Mouse (Mus musculus) hindbrain, embryonic 14.5 days (tissue): ENCODE results near the gene Cadps2. TPM values are rescaled to one million over a fixed set of nuclear protein-coding genes. Genes with fewer than 3 reads are reported as not detected.

Experiments
- ATAC-seq: fragments of 200-750 bp; cut with Nextera tagmentation; 2 replicates; pipeline ENCODE4 v1.8.0; 2017; ENCODE audit warnings: moderate number of reproducible peaks, mild to moderate bottlenecking, moderate TSS enrichment, moderate library complexity; ENCODE audit not compliant: low FRiP score
- DNase-seq: peaks from one replicate; pipeline ENCODE4 v3.0.0-alpha.2; 2015; ENCODE audit warnings: low spot score
- H3K27ac ChIP-seq: fragments of 300-500 bp; sonication (generic); 2 replicates; pipeline ENCODE4 v1.5.1; 2014; ENCODE audit warnings: mild to moderate bottlenecking, moderate library complexity
- H3K27me3 ChIP-seq: fragments of 300-500 bp; sonication (generic); 2 replicates; pipeline ENCODE4 v1.6.1; 2014; ENCODE audit warnings: mild to moderate bottlenecking, low read length, mixed read lengths; ENCODE audit not compliant: control insufficient read depth, insufficient read depth
- H3K36me3 ChIP-seq: fragments of 300-500 bp; sonication (generic); replicated peaks from 2 replicates; pipeline ENCODE4 v1.6.1; 2014; ENCODE audit not compliant: control insufficient read depth, insufficient read depth
- H3K4me1 ChIP-seq: fragments of 300-500 bp; sonication (generic); replicated peaks from 2 replicates; pipeline ENCODE4 v1.6.1; 2014; ENCODE audit warnings: antibody characterized with exemption, low read length, mixed read lengths; ENCODE audit not compliant: control insufficient read depth, insufficient read depth
- H3K4me2 ChIP-seq: fragments of 300-500 bp; sonication (generic); replicated peaks from 2 replicates; pipeline ENCODE4 v1.6.1; 2014; ENCODE audit warnings: mild to moderate bottlenecking, moderate library complexity
- H3K4me3 ChIP-seq: fragments of 300-500 bp; sonication (generic); replicated peaks from 2 replicates; pipeline ENCODE4 v1.5.1; 2014; ENCODE audit warnings: mild to moderate bottlenecking, low read length
- H3K9ac ChIP-seq: fragments of 300-500 bp; sonication (generic); 2 replicates; pipeline ENCODE4 v1.6.1; 2014
- H3K9me3 ChIP-seq: fragments of 300-500 bp; sonication (generic); 2 replicates; pipeline ENCODE4 v1.6.1; 2016; ENCODE audit warnings: low read length; ENCODE audit not compliant: control insufficient read depth
- WGBS: fragments of 180-500 bp; shearing (Covaris S2); extraction: QIAGEN DNeasy Blood & Tissue Kit; methylation state at CpG from one replicate; pipeline ENCODE4 v1.1.7; 2014; 5-methylcytosine and 5-hydroxymethylcytosine counted together
- polyA plus RNA-seq: library from polyadenylated mRNA; unstranded; fragments of >200 nt; fragmentation: Nextera tagmentation; extraction: Ambion mirVana; gene quantifications from 2 replicates; pipeline ENCODE4 v1.2.1, GENCODE M21; 2014

The Cadps2 gene
- polyA plus RNA-seq, 1 experiment from 2014 or later = 12.6 TPM

DNA sequence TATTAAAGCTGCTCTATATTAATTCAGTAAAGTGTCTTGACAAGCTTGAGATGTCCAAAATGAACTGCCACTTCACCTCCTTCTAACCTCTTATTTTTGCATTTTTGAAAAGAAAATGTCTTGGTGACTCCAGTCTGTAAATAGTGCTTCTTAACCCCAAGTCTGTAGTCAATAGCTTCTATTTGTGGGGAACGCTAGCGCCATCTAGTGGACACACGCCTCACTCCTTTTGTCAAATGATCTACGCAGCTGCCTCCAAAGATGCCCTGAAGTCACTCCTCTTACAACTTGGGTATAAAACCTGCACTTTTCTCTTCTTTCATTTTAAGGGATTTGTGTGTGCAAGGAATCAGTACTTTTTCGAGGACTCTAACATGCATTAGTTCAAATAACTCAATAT lies 381.5 kb downstream of the Cadps2 start:
- 1% methylated on average over 5 of the region's 5 CpGs for WGBS
- H3K9me3 ChIP-seq = no peaks in the 10 kb centered on the region
- H3K4me1 ChIP-seq = no peaks in the 10 kb centered on the region
- DNase-seq (peak; percentile 91), ATAC-seq (peak; percentile 77)
- H3K27ac ChIP-seq = no peak overlapping the region
- no peaks in the 10 kb centered on the region for H3K27me3 ChIP-seq
- H3K36me3 ChIP-seq = no peaks in the 10 kb centered on the region
- H3K9ac ChIP-seq = no peak overlapping the region
- H3K4me2 ChIP-seq = no peak overlapping the region
- H3K4me3 ChIP-seq = no peak overlapping the region

DNA sequence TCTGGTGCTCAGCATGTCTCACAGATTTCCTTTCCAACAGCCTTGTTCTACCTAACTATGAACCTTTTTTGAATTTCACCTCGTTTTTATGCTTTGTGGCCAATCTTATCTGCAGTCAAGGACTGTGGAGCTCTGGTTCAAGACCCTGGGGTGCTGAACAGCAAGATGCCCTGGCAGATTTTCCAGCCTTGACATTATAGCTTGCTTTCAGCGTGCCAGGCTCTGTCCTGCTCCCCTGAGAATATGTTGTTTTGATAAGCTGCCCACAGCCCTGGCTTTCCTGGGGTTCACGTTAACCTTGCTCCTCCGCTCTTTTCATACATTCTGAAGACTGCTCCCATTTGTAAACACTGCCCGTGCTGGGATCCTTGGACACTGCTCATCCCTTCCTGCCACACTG lies 385.3 kb downstream of the Cadps2 start:
- H3K4me3 ChIP-seq = no peak overlapping the region

DNA sequence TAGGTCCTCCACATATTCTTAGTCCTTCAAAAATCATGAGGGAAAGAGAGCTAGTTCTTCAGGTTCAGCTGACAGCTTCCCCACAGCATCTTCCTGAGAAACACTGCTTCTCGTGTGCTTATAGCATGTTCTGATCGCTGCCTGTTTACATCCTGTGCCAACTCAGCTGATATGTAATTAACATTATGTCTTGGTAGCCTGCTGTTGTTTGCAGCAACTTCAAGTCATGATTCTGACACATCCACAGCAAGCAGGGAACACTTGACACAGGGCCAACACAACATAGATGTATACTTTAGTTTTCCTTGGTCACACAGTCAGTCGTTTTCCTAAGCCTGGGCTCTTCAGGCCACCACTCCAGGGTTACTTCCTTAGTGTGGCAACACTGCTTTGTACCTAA lies 399.3 kb downstream of the Cadps2 start:
- DNase-seq (no peak), ATAC-seq (no peak)
- Histone ChIP-seq H3K27me3 (no peaks in the 10 kb centered on the region), H3K4me2 (no peak overlapping the region), H3K27ac (no peak overlapping the region), H3K4me3 (no peak overlapping the region), H3K4me1 (no peaks in the 10 kb centered on the region), H3K9ac (no peak overlapping the region), H3K36me3 (no peaks in the 10 kb centered on the region), H3K9me3 (no peaks in the 10 kb centered on the region)
- 74% methylated on average over 3 of the region's 3 CpGs for WGBS

More for the DNA sequence above, 385.3 kb downstream of the Cadps2 start:
- no peak overlapping the region for H3K27ac ChIP-seq
- H3K9ac ChIP-seq = no peak overlapping the region
- H3K36me3 ChIP-seq = no peaks in the 10 kb centered on the region
- H3K9me3 ChIP-seq = no peaks in the 10 kb centered on the region
- no peak for DNase-seq
- no peaks in the 10 kb centered on the region for H3K4me1 ChIP-seq
- H3K27me3 ChIP-seq = no peaks in the 10 kb centered on the region
- no peak for ATAC-seq
- WGBS = 50% methylated on average over 5 of the region's 5 CpGs
- H3K4me2 ChIP-seq = no peak overlapping the region

DNA sequence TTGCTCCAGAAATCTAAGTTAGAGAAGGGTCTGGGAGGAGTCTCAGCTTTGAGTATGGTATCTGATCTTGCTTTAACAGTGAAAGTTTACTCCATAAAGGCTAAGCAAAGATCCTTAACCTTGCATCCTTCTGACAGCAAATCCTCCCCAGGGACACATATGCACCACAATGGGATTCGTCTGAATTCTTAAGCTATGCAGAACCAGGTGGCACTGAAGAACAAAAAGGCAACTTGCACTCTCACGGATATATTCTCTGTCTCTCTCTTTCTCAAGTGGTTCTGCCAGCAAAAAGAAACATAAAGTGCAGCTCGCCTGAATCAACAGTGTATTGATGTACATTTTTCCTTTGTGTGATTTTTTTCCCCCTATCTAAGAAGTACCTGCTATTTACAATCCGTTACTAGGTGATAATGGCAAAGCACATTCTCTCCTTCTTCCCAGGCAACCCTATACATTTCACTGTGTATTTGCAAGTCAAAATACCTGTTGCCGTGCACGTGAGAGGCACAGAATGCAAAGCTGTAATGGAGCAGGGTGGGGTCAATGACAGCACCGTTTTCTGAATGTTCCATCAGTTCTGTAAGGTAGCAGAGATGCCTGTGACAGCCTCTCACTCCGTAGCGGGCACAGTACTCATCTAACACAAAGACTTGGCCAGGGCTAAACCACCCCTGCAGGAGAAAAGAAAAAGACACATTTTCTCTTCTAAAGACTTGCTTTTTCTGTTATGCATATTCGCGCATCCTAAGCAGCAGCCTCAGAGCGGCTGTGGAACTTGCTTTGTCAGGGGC lies 428.8 kb downstream of the Cadps2 start:
- Histone ChIP-seq H3K27me3 (peaks cover 4% of the 10 kb centered on the region; the same call in 1 of the 2 replicates), H3K4me3 (peak overlapping the region; percentile 13; the same call in 1 of the 2 replicates), H3K9ac (peak overlapping the region; percentile 35), H3K36me3 (no peaks in the 10 kb centered on the region), H3K27ac (no peak overlapping the region), H3K4me1 (peaks cover 6% of the 10 kb centered on the region; the same call in 1 of the 2 replicates), H3K9me3 (no peaks in the 10 kb centered on the region), H3K4me2 (peak overlapping the region; percentile 43)
- peak; percentile 28 for DNase-seq
- no peak for ATAC-seq
- 4% methylated on average over 12 of the region's 12 CpGs for WGBS

DNA sequence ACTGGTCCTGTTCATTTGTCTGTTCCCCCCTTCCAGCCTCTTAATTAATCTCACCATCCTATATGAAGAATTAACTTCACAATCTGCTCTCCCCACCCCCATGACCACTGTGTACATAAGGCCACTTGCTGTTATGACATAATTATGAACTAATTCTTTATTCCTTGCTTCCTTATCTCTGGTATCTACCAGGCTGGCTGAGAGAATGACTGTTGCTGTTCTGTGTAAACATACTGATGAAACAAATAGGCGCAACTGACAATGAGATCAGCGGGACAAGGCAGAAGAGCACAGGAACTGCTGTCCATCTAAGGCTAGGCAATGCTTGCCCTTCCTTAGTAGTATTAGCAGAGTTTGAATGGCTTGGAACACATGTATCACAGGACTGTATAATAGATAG lies 445.1 kb downstream of the Cadps2 start:
- WGBS = 89% methylated on average over 2 of the region's 2 CpGs
- DNase-seq (no peak), ATAC-seq (no peak)
- Histone ChIP-seq H3K4me1 (no peaks in the 10 kb centered on the region), H3K9ac (no peak overlapping the region), H3K36me3 (no peaks in the 10 kb centered on the region), H3K4me3 (no peak overlapping the region), H3K27me3 (0 out of 2 replicates have a peak, but pooled peaks cover 3% of the 10 kb centered on the region), H3K9me3 (no peaks in the 10 kb centered on the region), H3K27ac (no peak overlapping the region), H3K4me2 (no peak overlapping the region)

DNA sequence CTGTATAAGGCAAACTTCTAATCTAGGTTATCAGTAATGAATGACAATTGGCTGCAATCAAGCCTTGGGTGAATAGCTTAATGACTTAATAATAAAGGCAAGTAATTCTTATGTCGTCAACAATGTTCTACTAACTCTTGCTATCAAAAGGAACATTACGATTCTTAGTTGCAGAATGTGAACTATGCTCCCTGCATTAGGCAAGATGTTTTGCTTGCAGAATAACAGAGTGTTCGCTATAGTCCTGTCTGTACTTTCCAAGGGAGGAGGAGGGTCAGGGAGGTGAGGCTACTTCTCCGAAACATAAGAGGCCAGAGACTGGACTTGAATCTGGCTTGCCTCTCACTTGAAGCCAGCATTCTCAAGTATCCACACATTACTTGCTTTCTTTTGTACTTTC lies 446.5 kb downstream of the Cadps2 start:
- Histone ChIP-seq H3K4me1 (no peaks in the 10 kb centered on the region), H3K27me3 (peaks cover 7% of the 10 kb centered on the region; the same call in 1 of the 2 replicates), H3K9ac (no peak overlapping the region), H3K4me2 (no peak overlapping the region), H3K36me3 (no peaks in the 10 kb centered on the region), H3K27ac (no peak overlapping the region), H3K9me3 (no peaks in the 10 kb centered on the region), H3K4me3 (no peak overlapping the region)
- 90% methylated on average over 4 of the region's 4 CpGs for WGBS
- ATAC-seq = no peak
- no peak for DNase-seq

DNA sequence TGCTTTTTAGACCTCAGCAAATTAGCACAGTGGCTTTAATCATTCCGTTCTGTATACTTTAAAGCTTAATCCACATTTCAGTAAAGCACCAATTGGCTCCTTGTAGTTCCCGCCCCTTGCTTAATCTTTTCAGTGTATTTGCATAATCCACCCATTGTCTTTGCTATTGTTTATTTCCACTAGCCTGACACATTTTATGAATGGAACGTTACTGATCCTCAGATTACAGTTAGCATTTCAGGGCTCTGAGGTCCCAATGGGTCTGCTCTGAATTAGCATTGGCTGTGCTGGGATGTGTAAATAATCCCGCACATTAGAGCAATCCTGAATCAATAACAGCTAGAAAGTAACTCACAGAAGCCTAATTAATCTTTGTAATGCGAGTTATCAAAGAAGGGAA lies 452.5 kb downstream of the Cadps2 start:
- Histone ChIP-seq H3K27me3 (peaks cover 5% of the 10 kb centered on the region; the same call in 1 of the 2 replicates), H3K4me1 (peaks cover 15% of the 10 kb centered on the region), H3K36me3 (no peaks in the 10 kb centered on the region), H3K27ac (no peak overlapping the region), H3K4me3 (no peak overlapping the region), H3K9ac (no peak overlapping the region), H3K9me3 (no peaks in the 10 kb centered on the region), H3K4me2 (no peak overlapping the region)
- ATAC-seq (no peak), DNase-seq (no peak)
- WGBS = 36% methylated on average over 5 of the region's 5 CpGs

DNA sequence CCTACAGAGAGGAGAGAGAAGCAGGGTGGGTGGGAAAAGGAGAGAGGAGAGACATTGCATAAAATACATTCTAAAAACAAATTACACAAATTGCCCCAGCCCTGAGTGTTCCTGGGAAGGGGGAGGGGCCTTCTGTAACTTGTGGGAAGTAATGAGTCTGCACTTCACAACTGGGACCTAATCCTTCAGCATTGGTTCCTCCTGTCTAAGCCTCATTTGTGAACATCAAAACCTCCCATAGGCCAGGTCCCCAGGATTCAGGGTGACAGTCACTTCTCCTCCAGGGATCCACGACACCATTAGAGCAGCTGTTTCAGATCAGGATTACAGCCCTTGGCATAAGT lies 456.2 kb downstream of the Cadps2 start:
- 8% methylated on average over 1 of the region's 1 CpGs for WGBS
- DNase-seq (no peak), ATAC-seq (peak; percentile 34)
- H3K27me3 ChIP-seq = peaks cover 4% of the 10 kb centered on the region; the same call in 1 of the 2 replicates
- no peak overlapping the region for H3K4me3 ChIP-seq
- no peak overlapping the region for H3K27ac ChIP-seq
- peaks cover 15% of the 10 kb centered on the region for H3K4me1 ChIP-seq
- H3K9me3 ChIP-seq = no peaks in the 10 kb centered on the region
- 0 out of 2 replicates have a peak overlapping the region, but pooled peaks have one; percentile 4 for H3K9ac ChIP-seq
- no peaks in the 10 kb centered on the region for H3K36me3 ChIP-seq
- H3K4me2 ChIP-seq = peak overlapping the region; percentile 44

DNA sequence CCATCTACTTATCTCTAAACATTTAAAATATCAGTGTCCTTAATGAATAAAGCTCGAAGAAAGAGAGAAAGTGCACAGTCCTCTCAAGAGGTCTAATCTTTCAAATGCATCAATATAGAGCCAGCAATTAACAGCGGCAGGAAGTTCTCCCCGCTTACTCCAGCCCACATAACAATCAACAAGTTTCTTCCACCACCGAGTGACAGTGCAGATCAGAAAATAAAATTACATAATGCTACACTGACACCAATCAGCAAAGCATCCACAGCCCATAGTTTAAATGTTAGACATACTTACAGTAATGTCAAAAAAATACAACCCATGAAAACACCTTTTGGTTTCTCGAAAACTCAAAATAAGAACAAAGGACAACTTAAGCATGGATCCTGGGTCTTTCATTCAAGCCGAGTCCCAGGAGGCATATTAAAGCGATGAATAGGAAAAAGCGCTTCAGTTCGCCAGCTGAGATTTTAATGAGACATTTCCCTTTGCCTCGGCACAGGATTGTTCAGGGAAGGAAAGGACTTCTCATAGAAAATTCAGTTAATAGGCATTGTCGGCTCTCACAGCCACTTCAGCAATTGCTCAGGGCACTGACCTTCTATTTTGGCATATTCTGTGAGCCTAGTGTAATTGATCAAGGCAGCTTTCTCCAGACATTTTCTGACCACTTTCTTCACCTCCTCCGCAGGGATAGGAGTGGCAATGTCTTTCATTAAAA lies 456.8 kb downstream of the Cadps2 start:
- ATAC-seq = peak; percentile 70
- peak; percentile 47 for DNase-seq
- Histone ChIP-seq H3K36me3 (no peaks in the 10 kb centered on the region), H3K4me1 (peaks cover 15% of the 10 kb centered on the region), H3K27me3 (peaks cover 2% of the 10 kb centered on the region; the same call in 1 of the 2 replicates), H3K9me3 (no peaks in the 10 kb centered on the region), H3K4me3 (no peak overlapping the region), H3K9ac (0 out of 2 replicates have a peak overlapping the region, but pooled peaks have one; percentile 4), H3K27ac (no peak overlapping the region), H3K4me2 (peak overlapping the region; percentile 44)
- 13% methylated on average over 12 of the region's 12 CpGs for WGBS
